Mouse (Mus musculus) cerebellum, adult 2 months (tissue): ENCODE data around the gene Prrt3. TPM values are rescaled to one million over a fixed set of nuclear protein-coding genes. Genes with fewer than 3 reads are reported as not detected.

Experiments used
- DNase-seq, 2 experiments: peaks; one replicate each; pipeline ENCODE4 v3.0.0; 2021
- H3K27ac ChIP-seq: fragments of 200-500 bp; 2 replicates; pipeline ENCODE4 v1.5.1; 2012; ENCODE audit warnings: low read length, control low read depth, inconsistent platforms; ENCODE audit not compliant: insufficient read depth
- H3K27me3 ChIP-seq: fragments of 200-500 bp; 2 replicates; pipeline ENCODE4 v1.6.1; 2012; ENCODE audit warnings: inconsistent platforms, mild to moderate bottlenecking, low read length, moderate library complexity; ENCODE audit not compliant: control insufficient read depth, insufficient read depth
- H3K4me1 ChIP-seq: fragments of 200-500 bp; 2 replicates; pipeline ENCODE4 v1.6.1; 2011; ENCODE audit warnings: low read length; ENCODE audit not compliant: control insufficient read depth, insufficient read depth
- H3K4me3 ChIP-seq: fragments of 200-500 bp; replicated peaks from 2 replicates; pipeline ENCODE3; 2011; ENCODE audit warnings: mild to moderate bottlenecking, low read depth, low read length, control low read depth; ENCODE audit not compliant: insufficient read depth
- CTCF ChIP-seq: fragments of 200-500 bp; IDR thresholded peaks from 2 replicates; pipeline ENCODE4 v1.5.1; 2011; ENCODE audit warnings: low read depth, mild to moderate bottlenecking, control low read depth, low read length, moderate library complexity, borderline replicate concordance; ENCODE audit not compliant: insufficient read depth
- POLR2A ChIP-seq: fragments of 200-500 bp; IDR thresholded peaks from 2 replicates; pipeline ENCODE4 v1.6.1; 2011; ENCODE audit warnings: low read length, control low read depth, borderline replicate concordance; ENCODE audit not compliant: insufficient read depth
- WGBS: fragments of 180-500 bp; shearing (Covaris S2); methylation state at CpG from one replicate; pipeline ENCODE4 v1.1.7; 2018; 5-methylcytosine and 5-hydroxymethylcytosine counted together
- polyA plus RNA-seq: library from polyadenylated mRNA; depleted of rRNA; stranded (reverse); fragments of >200 nt; gene quantifications from 2 replicates; pipeline ENCODE4 v1.2.3, GENCODE M21; 2012

Prrt3 gene
- polyA plus RNA-seq, 1 experiment, result 41.2 TPM

GRCm38 (mm10) chr6:113483729-113484128, 18.0 kb downstream of the Prrt3 start:
- H3K4me3 ChIP-seq, result peak overlapping the region; percentile 94
- TF ChIP-seq POLR2A (no peak), CTCF (no peak)
- peaks cover 17% of the 10 kb centered on the region for H3K4me1 ChIP-seq
- peak overlapping the region; percentile 96 for H3K27ac ChIP-seq
- DNase-seq, result peak; percentile 58 to 63
- H3K27me3 ChIP-seq, result no peaks in the 10 kb centered on the region
- WGBS, result 1% methylated on average over 10 of the region's 10 CpGs

DNA sequence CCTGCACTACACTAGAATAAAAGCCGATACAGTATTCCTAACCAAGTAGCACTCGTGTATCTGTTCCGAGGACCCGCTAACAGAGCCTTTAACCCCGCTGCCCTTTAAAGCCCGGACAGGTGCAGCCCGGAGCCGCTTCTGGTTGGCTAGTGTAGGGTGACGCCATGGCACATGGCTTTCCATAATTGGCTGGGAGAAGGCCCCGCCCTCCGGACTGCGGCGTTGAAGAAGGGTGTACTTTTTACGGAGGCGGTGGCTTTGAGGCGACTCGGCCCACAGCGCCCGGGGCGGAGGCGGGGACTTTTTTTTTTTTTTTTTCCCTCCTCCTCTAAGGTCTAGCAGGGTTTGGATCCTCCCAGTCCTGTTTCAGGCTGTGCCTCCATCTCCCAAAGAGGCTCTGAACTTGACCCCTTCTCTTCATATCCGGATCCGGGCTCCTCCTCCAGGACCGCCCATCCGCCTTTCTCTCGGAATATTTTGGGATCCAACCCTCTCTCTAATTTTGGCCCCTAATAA, 18.6 kb downstream of the Prrt3 start, which contains the start of gene Creld1:
Gene Creld1 (plus strand): TSS at position 198 of the 516 bp plus-strand sequence.
- DNase-seq, result peak; percentile 97 to 99
- Histone ChIP-seq H3K4me1 (peaks cover 17% of the 10 kb centered on the region), H3K4me3 (peak within 1 kb of the TSS; percentile 94), H3K27ac (peak within 1 kb of the TSS; percentile 96), H3K27me3 (no peaks in the 10 kb centered on the region)
- under 1% methylated on average over 26 of the region's 26 CpGs for WGBS
- TF ChIP-seq POLR2A, result peak; percentile 80; the same call in 1 of the 2 replicates
- no peak for TF ChIP-seq CTCF

DNA sequence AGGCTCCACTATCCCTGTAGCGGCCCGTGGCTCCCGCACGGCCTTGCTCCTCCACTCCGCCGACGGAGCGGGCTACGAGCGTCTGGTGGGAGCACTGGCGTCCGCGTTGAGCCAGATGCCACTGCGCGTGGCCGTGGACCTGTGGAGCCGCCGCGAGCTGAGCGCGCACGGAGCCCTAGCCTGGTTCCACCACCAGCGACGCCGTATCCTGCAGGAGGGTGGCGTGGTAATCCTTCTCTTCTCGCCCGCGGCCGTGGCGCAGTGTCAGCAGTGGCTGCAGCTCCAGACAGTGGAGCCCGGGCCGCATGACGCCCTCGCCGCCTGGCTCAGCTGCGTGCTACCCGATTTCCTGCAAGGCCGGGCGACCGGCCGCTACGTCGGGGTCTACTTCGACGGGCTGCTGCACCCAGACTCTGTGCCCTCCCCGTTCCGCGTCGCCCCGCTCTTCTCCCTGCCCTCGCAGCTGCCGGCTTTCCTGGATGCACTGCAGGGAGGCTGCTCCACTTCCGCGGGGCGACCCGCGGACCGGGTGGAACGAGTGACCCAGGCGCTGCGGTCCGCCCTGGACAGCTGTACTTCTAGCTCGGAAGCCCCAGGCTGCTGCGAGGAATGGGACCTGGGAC, 19.1 kb downstream of the Prrt3 start:
- under 1% methylated on average over 65 of the region's 65 CpGs for whole genome bisulfite sequencing
- DNase-seq, result peak; percentile 78 to 83
- Histone ChIP-seq H3K4me3 (peak overlapping the region; percentile 94), H3K27ac (peak overlapping the region; percentile 70), H3K27me3 (no peaks in the 10 kb centered on the region), H3K4me1 (peaks cover 17% of the 10 kb centered on the region)
- peak; percentile 29; the same call in 1 of the 2 replicates for TF ChIP-seq CTCF
- TF ChIP-seq POLR2A, result no peak

GRCm38 (mm10) chr6:113480555-113481373, 21.0 kb downstream of the Prrt3 start:
- Histone ChIP-seq H3K4me1 (peaks cover 15% of the 10 kb centered on the region), H3K27ac (no peak overlapping the region), H3K27me3 (no peaks in the 10 kb centered on the region), H3K4me3 (no peak overlapping the region)
- DNase-seq, result peak in 1 of 2 experiments; percentile 33
- 52% methylated on average over 18 of the region's 18 CpGs for WGBS
- TF ChIP-seq POLR2A (no peak), CTCF (no peak)

GRCm38 (mm10) chr6:113478906-113479305, 22.8 kb downstream of the Prrt3 start:
- 54% methylated on average over 10 of the region's 10 CpGs for WGBS
- no peak overlapping the region for H3K27ac ChIP-seq
- H3K4me3 ChIP-seq, result no peak overlapping the region
- peaks cover 10% of the 10 kb centered on the region for H3K4me1 ChIP-seq
- TF ChIP-seq CTCF, result no peak
- no peak for TF ChIP-seq POLR2A
- no peak for DNase-seq
- no peaks in the 10 kb centered on the region for H3K27me3 ChIP-seq

DNA sequence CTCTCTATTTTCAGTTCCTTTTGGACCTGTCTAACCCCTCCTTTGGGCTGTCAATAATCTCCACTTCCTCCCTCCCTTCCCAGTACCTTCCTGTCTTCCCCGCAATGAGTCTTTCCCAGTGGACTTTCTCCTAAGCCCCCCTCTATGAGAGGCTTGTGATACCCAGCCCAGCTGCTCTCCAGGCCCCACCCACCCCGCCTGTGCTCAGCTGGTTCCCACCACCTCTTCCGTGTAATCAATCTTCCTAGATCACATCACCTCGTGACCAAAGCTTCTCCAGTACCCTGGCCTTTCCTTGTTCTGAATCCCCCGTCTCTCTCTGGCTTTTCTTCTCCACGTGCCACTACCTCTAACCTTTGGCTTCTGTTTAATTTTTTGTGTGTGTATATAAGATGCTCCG, 24.4 kb downstream of the Prrt3 start:
- Histone ChIP-seq H3K4me1 (peaks cover 10% of the 10 kb centered on the region), H3K27ac (no peak overlapping the region), H3K27me3 (no peaks in the 10 kb centered on the region), H3K4me3 (no peak overlapping the region)
- DNase-seq, result no peak
- 56% methylated on average over 7 of the region's 7 CpGs for WGBS
- TF ChIP-seq CTCF, result no peak
- no peak for TF ChIP-seq POLR2A

GRCm38 (mm10) chr6:113473715-113474114, 28.0 kb downstream of the Prrt3 start:
- H3K4me3 ChIP-seq, result no peak overlapping the region
- peaks cover 12% of the 10 kb centered on the region; the same call in 1 of the 2 replicates for H3K4me1 ChIP-seq
- 86% methylated on average over 6 of the region's 6 CpGs for WGBS
- TF ChIP-seq CTCF (no peak), POLR2A (no peak)
- no peak overlapping the region for H3K27ac ChIP-seq
- no peak for DNase-seq
- no peaks in the 10 kb centered on the region for H3K27me3 ChIP-seq
